Mouse (Mus musculus) ES-E14 (cell line): ENCODE measurements around the gene Sema4f.

Experiments
- HCFC1 ChIP-seq: IDR thresholded peaks from 2 replicates; pipeline ENCODE4 v1.6.1; 2012; ENCODE audit warnings: low read length, inconsistent platforms, borderline replicate concordance; ENCODE audit not compliant: insufficient read depth
- MAFK ChIP-seq: IDR thresholded peaks from 2 replicates; pipeline ENCODE4 v1.6.1; 2014; ENCODE audit warnings: mild to moderate bottlenecking, low read depth, low read length, inconsistent platforms; ENCODE audit not compliant: insufficient read depth
- ZC3H11A ChIP-seq: IDR thresholded peaks from 2 replicates; pipeline ENCODE4 v1.6.1; 2012; ENCODE audit warnings: low read depth, mild to moderate bottlenecking, inconsistent platforms, low read length, borderline replicate concordance
- ZNF384 ChIP-seq: IDR thresholded peaks from 2 replicates; pipeline ENCODE4 v1.6.1; 2012; ENCODE audit warnings: low read depth, low read length, inconsistent platforms

- no peak for TF ChIP-seq ZNF384
- TF ChIP-seq ZC3H11A, result no peak
- no peak for TF ChIP-seq MAFK
- TF ChIP-seq HCFC1, result no peak
These were observed 4.8 kb downstream of the Sema4f start for GRCm38 (mm10) chr6:82934616-82935230.
